Mouse (Mus musculus): ENCODE data around the gene Map4. TPM values are rescaled to one million over a fixed set of nuclear protein-coding genes. Genes with fewer than 3 reads are reported as not detected.

Gene Map4
- total and polyA plus RNA-seq, 3 experiments: 14.4 to 45.8 (median 28.9) TPM

DNA sequence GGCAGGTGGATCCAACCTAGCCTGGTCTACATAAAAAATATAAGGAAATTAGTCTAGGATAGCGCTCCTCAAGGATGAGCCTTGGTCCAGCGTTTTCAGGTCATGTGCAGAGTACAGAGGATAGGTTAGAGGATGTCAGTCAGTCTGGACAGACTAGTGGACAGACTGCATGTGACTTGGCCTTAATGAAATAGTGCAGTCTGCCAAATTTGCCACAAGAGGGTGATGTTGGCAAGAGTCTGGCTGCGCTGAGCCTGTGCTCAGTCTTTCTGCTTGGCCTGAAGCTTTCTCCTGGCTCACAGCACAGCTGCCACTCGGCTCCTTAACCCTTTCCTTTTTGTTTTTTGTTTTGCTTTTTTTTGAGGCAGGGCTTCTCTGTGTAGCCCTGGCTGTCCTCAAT is 54.2 kb downstream of the Map4 start:
- no peak overlapping the region for H3K9ac ChIP-seq (ENCODE audit: insufficient read depth, low read depth)
- in situ Hi-C loops (cut with MboI; ENCODE audit: low pct_ligation_motif_present, low pct_unique_long_range_greater_than_20kb, low sequenced_read_pairs): loop anchor here (5.0 kb wide), 1 partner anchor 87 kb away; no protein-coding TSS in a partner anchor
- TF ChIP-seq ZKSCAN1 (IDR thresholded peaks at IDR 0.05; ENCODE audit: borderline replicate concordance, low read depth, low read length): no peak
- peak; percentile 87 for TF ChIP-seq RAD21 (IDR thresholded peaks at IDR 0.05; ENCODE audit: low read depth, low read length)
- peak; percentile 51; the same call in 1 of the 2 replicates for TF ChIP-seq MAX (IDR thresholded peaks at IDR 0.05; ENCODE audit: low read length)
- TF ChIP-seq BHLHE40 (IDR thresholded peaks at IDR 0.05; ENCODE audit: low read depth, low read length): peak; percentile 57
- peak; percentile 56 to 93 for TF ChIP-seq CTCF (conservative IDR thresholded peaks at IDR 0.05 in 1 of 2, IDR thresholded peaks at IDR 0.05 in 1 of 2; ENCODE audit: low read depth in 2 of 2, low read length in 2 of 2)
- TF ChIP-seq ZC3H11A (IDR thresholded peaks at IDR 0.05; ENCODE audit: low read depth, low read length): peak; percentile 22; the same call in 1 of the 2 replicates
- peak; percentile 45; the same call in 1 of the 2 replicates for TF ChIP-seq NELFE (IDR thresholded peaks at IDR 0.05; ENCODE audit: low read depth, low read length)
- TF ChIP-seq MYC (IDR thresholded peaks at IDR 0.05; ENCODE audit: low read depth, low read length): peak; percentile 69; the same call in 1 of the 2 replicates
- no peak for TF ChIP-seq POLR2A (IDR thresholded peaks at IDR 0.05; ENCODE audit: low read depth, low read length)
- 0 out of 2 replicates have a peak, but pooled peaks have one; percentile 12 for TF ChIP-seq IRF4 (IDR thresholded peaks at IDR 0.05; ENCODE audit: low read depth, low read length)
- TF ChIP-seq SMC3 (IDR thresholded peaks at IDR 0.05; ENCODE audit: low read depth, low read length): peak; percentile 76
- TF ChIP-seq USF2 (conservative IDR thresholded peaks at IDR 0.05; ENCODE audit: low read depth, low read length): no peak
- no peak for TF ChIP-seq ELF1 (IDR thresholded peaks at IDR 0.05; ENCODE audit: low read depth, low read length)
- no peaks in the 10 kb centered on the region for H3K4me1 ChIP-seq (ENCODE audit: control insufficient read depth in 1 of 2, insufficient read depth in 2 of 2)
- no peaks in the 10 kb centered on the region for H3K79me2 ChIP-seq (replicated peaks; ENCODE audit: control insufficient read depth, extremely low read depth, insufficient read depth, poor library complexity, severe bottlenecking)
- H3K27me3 ChIP-seq (replicated peaks): no peaks in the 10 kb centered on the region
- no peaks in the 10 kb centered on the region for H3K9me3 ChIP-seq (replicated peaks; ENCODE audit: low read length)
- H3K4me3 ChIP-seq (replicated peaks in 1 of 3; ENCODE audit: low read depth in 2 of 3, low read length in 2 of 3, poor library complexity in 1 of 3): no peak overlapping the region
- peak; percentile 57 for DNase-seq (ENCODE audit: extremely low read depth)
- peaks cover 0 to 31% of the 10 kb centered on the region in 2 experiments for H3K36me3 ChIP-seq (replicated peaks in 1 of 2; ENCODE audit: control insufficient read depth in 1 of 2, insufficient read depth in 1 of 2, low read length in 1 of 2)
- no peak overlapping the region for H3K4me2 ChIP-seq (ENCODE audit: insufficient read depth, low read depth, poor library complexity, severe bottlenecking)
- H3K27ac ChIP-seq (ENCODE audit: insufficient read depth, low read depth): no peak overlapping the region
- dilution Hi-C loops (cut with MboI; ENCODE audit: extremely low pct_ligation_motif_present, extremely low pct_unique_long_range_greater_than_20kb, low sequenced_read_pairs): no loop called here

- Histone ChIP-seq H3K4me2 (ENCODE audit: insufficient read depth, low read depth, poor library complexity, severe bottlenecking) (no peak overlapping the region), H3K9ac (ENCODE audit: insufficient read depth, low read depth) (no peak overlapping the region), H3K4me1 (ENCODE audit: control insufficient read depth in 1 of 2, insufficient read depth in 2 of 2) (no peaks in the 10 kb centered on the region), H3K36me3 (replicated peaks in 1 of 2; ENCODE audit: control insufficient read depth in 1 of 2, insufficient read depth in 1 of 2, low read length in 1 of 2) (peaks cover 0 to 15% of the 10 kb centered on the region in 2 experiments), H3K9me3 (replicated peaks; ENCODE audit: low read length) (no peaks in the 10 kb centered on the region), H3K27ac (ENCODE audit: insufficient read depth, low read depth) (no peak overlapping the region), H3K79me2 (replicated peaks; ENCODE audit: control insufficient read depth, extremely low read depth, insufficient read depth, poor library complexity, severe bottlenecking) (no peaks in the 10 kb centered on the region), H3K27me3 (replicated peaks) (no peaks in the 10 kb centered on the region), H3K4me3 (replicated peaks in 1 of 3; ENCODE audit: low read depth in 2 of 3, low read length in 2 of 3, poor library complexity in 1 of 3) (no peak overlapping the region)
- in situ Hi-C loops (cut with MboI; ENCODE audit: low pct_ligation_motif_present, low pct_unique_long_range_greater_than_20kb, low sequenced_read_pairs): loop anchor here (5.0 kb wide), 1 partner anchor 83 kb away; no protein-coding TSS in a partner anchor
- no peak for TF ChIP-seq ZMIZ1 (IDR thresholded peaks at IDR 0.05; ENCODE audit: low read depth, low read length)
- no peak for TF ChIP-seq E2F4 (IDR thresholded peaks at IDR 0.05; ENCODE audit: insufficient replicate concordance, low read depth, low read length)
- no peak for TF ChIP-seq POLR2AphosphoS2 (IDR thresholded peaks at IDR 0.05; ENCODE audit: low read depth, low read length)
- no peak for TF ChIP-seq ETS1 (conservative IDR thresholded peaks at IDR 0.05; ENCODE audit: low read depth, low read length)
- TF ChIP-seq KAT2A (IDR thresholded peaks at IDR 0.05; ENCODE audit: insufficient replicate concordance, low read length): no peak
- TF ChIP-seq POLR2A (IDR thresholded peaks at IDR 0.05; ENCODE audit: low read depth, low read length): no peak
- no peak for TF ChIP-seq CHD2 (IDR thresholded peaks at IDR 0.05; ENCODE audit: low read length)
- TF ChIP-seq MXI1 (IDR thresholded peaks at IDR 0.05; ENCODE audit: low read depth, low read length): no peak
- TF ChIP-seq RCOR1 (conservative IDR thresholded peaks at IDR 0.05; ENCODE audit: low read depth, low read length): no peak
- TF ChIP-seq BHLHE40 (IDR thresholded peaks at IDR 0.05; ENCODE audit: low read depth, low read length): no peak
- no peak for TF ChIP-seq ZKSCAN1 (IDR thresholded peaks at IDR 0.05; ENCODE audit: borderline replicate concordance, low read depth, low read length)
- TF ChIP-seq JUN (IDR thresholded peaks at IDR 0.05; ENCODE audit: insufficient read depth, low read depth, low read length): no peak
- no peak for TF ChIP-seq HCFC1 (IDR thresholded peaks at IDR 0.05; ENCODE audit: low read depth, low read length)
- no peak for TF ChIP-seq GABPA (IDR thresholded peaks at IDR 0.05; ENCODE audit: insufficient replicate concordance, low read depth, low read length)
- no peak for TF ChIP-seq MAZ (IDR thresholded peaks at IDR 0.05; ENCODE audit: low read depth, low read length)
- TF ChIP-seq UBTF (IDR thresholded peaks at IDR 0.05; ENCODE audit: low read depth, low read length): no peak
- TF ChIP-seq USF1 (IDR thresholded peaks at IDR 0.05; ENCODE audit: low read depth, low read length): no peak
- TF ChIP-seq PAX5 (IDR thresholded peaks at IDR 0.05; ENCODE audit: low read length): no peak
- TF ChIP-seq ZC3H11A (IDR thresholded peaks at IDR 0.05; ENCODE audit: low read depth, low read length): no peak
- dilution Hi-C loops (cut with MboI; ENCODE audit: extremely low pct_ligation_motif_present, extremely low pct_unique_long_range_greater_than_20kb, low sequenced_read_pairs): no loop called here
- DNase-seq (ENCODE audit: extremely low read depth): no peak
Observed at GRCm38 (mm10) chr9:109989084-109989483, 57.8 kb downstream of the Map4 start.

All from CH12.LX (cell line).